Mouse (Mus musculus) CD4-positive, CD25-positive, alpha-beta regulatory T cell, adult 4 months (primary cell): Measurements from ENCODE around the gene Slc6a3. TPM values are rescaled to one million over a fixed set of nuclear protein-coding genes. Genes with fewer than 3 reads are reported as not detected.
A peak's percentile ranks its signal among the peaks of the same experiment; 100 is the strongest.

Source experiments
- ATAC-seq: one replicate; pipeline ENCODE4 v1.8.0; 2017
- polyA plus RNA-seq, 2 experiments: library from polyadenylated mRNA; unstranded; fragments of 100-300 nt; shearing (Covaris generic); gene quantifications; one replicate each; pipeline ENCODE4 v1.2.1; 2017

Gene Slc6a3
- not detected for polyA plus RNA-seq

DNA sequence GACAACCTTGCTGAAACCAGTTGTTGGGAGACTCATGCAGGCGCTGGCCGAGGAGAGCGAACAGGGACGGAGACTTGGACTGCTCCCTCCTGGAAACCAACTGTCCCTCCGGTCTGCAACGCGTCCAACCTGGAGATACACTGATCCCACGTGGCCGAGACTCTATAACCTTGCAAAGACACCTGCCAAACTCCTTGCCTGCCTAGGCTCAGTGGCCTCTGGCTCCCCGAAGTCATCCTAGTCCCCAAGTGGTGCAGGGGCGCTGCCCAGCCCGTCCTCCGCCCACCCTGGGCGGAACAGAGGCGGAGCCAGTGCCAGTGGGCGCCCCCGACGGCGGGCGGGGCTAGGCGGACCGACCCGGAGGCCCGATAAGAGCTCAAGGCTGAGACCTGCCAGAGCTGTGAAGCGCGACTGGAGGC, at the start of gene Slc6a3:
Gene Slc6a3, plus strand, starts transcription at position 345 of the 419 bp plus-strand sequence.
- ATAC-seq, result no peak

DNA sequence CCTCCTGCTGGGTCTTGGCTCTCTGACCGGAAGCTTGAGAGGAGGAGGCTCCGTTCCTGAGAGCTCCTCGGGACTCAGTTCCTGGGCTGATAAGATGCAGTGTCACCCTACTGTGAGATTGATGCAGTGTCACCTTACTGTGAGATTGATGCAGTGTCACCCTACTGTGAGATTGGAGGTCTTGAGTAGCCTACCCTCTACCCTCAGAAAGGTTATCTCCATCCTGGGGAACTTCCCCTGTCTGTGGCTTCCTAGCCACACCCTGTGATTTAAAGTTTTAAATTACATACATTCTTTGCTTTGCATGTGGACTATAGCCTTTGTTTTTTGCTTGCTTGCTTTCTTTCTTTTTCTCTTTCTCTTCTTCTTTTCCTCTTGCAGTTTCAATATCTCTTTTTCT, 48.4 kb upstream of the Slc6a3 start:
- ATAC-seq, result peak; percentile 67

DNA sequence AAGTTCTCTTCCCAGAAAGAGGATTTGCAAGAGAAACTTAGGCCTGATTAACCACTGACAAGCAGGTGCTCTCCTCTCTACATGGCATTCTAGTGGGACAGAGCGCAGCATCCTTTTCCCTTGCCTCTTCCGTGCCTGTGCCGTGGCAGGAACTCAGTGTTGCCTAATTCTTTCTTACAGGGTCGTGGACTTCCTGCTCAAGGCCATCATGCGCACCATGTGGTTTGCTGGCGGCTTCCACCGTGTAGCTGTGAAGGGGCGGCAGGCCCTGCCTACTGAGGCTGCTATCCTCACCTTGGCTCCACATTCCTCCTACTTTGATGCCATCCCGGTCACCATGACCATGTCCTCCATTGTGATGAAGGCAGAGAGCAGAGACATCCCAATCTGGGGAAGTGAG, 47.8 kb upstream of the Slc6a3 start:
- ATAC-seq, result peak; percentile 56

DNA sequence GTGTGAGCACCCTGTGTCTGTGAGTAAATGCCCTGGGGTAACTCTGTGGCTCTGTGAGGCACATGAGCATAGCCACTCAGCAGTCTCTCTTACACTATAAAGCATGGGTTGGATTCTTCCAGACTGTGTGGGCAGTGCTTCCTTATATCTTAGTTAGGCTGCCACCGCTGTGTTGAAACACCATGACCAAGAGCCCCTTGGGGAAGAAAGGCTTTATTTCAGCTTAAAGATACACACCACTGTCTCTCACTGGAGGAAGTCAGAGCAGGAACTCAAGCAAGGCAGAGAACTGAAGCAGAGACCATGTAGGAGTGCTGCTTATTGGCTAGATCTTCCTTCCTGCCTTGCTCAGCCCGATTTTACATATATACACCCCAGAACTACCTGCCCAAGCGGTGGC, 46.6 kb upstream of the Slc6a3 start:
- ATAC-seq, result peak; percentile 31

DNA sequence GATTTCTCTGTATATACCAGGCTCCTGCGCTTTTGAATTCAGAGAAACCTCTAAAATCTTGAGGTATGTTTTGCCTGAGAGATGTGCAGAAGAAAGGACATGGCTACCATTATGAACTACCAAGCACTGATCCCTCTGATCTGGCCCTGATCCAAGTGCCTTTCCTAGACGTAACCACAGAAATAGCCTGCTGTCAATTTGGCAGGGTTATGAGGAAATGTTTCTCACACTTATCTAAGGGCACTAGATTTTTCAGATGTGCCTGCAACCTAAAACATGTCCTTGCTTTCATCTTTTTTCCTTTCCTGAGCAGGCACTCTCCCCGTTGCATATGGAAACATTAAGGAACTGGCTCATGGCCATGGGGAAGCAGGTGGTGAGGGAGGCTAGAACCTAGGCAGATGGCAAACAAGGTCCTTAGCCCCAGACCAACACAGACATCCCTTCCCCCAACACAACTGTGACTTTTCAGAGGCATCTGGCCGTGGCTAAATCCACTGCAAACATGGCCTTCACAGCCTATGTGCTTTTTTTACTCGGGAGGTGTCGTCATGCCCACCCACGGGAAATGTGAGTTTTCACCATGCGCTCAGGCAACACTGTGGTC, 45.9 kb upstream of the Slc6a3 start:
- no peak for ATAC-seq

DNA sequence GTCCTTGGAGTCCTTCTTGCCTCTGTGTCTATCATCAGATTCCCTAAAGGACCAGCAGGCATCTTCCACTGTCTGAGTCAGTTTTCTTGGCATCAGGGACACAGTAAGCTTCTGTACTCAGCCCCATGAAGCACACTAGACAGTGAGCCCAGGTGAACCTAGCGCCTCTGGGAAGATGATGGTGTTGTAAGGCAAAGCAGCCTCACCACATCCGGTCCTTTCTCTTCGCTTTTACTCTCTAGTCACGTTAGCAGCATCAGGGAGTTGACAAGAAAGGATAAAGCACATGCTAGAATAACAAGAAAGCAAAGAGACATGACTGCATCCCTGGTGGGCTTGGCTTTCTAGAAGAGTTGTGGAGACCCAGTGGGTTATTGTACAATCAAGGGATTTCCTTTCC, 43.4 kb upstream of the Slc6a3 start:
- peak; percentile 48 for ATAC-seq

DNA sequence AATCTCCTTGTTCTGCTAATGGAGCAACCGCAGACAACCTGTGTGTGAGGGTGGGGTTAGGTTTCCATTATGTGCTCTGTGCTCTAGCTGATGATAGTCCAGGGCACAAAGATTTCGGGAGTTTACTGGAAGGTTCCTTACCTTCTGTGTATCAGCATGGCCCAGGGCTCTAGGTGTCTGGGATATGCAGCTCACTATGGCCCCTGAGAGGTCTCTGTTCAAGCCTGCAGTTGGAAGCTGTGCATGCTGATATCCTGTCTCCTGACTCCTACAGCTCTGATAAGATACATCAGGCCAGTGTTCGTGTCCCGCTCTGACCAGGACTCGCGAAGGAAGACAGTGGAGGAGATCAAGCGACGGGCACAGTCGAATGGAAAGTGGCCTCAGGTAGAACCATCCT, 42.0 kb upstream of the Slc6a3 start:
- no peak for ATAC-seq

DNA sequence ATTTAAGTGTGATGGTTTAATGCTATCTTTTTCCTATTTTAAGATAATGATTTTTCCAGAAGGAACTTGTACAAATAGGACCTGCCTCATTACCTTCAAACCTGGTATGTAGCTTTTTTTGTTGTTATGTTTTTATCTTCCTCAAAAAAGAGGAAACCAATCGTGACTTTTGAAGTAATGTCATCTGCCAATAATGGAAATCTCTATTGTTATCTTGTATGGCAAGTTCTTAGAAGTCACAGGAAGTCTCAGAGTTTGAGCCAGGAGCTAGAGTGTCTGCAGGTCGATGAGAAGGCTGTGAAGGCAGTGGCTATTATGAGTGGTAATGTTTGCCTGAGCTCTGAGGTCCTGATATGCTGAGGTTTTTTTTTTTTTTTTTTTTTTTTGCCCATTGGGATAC, 40.4 kb upstream of the Slc6a3 start:
- ATAC-seq, result no peak

DNA sequence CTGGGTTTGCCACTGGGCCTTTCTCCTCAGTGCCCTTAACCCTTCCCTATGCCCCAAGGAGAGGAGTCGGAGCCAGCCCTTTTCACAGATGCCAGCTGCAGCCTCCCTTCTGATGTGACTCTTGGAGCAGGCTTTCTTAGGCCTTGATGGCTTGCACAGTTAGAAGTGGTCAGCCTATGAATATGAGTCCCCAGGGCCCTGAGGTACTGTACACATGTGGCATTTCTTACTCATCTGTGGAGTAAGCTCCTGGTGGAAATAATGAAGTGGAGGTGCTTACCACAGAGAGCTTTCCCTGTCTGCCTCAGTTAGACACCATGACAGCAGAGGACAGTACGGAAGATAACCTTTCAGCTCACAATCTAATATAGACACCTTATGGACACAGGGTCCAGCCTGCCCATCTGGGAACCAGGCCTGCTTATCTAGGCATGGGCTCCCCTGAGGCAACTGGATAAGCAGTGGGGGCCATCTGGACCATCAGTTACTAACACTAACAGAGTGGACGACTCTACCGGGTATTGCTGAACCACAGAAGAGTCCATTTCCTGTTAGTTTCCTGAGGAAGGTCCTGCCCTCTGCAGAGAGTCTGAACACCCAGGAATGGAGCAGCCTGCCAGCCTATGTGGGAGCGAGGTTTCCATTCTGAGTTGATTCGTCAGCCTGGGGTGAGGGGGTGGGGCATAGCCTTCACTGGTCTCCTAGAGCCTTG, 36.5 kb upstream of the Slc6a3 start:
- ATAC-seq, result no peak

DNA sequence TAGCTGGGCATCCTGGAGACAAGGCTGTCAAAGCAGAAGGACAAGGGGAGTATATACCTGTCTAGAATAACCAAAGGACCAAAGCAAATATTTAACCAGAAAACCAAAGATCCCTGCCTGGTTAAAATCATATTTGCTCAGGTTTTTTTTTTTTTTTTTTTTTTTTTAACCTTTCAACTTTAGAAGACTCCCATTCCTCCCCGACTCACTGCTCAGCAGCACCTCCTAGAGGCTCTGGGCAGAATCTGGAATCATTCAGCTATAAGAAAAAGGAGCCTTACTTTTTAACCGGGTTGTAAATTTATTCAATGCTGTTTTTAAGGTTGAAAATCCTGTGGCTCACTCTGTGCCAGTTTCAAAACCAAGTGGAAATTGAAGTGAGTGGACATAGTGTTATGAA, 33.8 kb upstream of the Slc6a3 start:
- peak; percentile 59 for ATAC-seq

DNA sequence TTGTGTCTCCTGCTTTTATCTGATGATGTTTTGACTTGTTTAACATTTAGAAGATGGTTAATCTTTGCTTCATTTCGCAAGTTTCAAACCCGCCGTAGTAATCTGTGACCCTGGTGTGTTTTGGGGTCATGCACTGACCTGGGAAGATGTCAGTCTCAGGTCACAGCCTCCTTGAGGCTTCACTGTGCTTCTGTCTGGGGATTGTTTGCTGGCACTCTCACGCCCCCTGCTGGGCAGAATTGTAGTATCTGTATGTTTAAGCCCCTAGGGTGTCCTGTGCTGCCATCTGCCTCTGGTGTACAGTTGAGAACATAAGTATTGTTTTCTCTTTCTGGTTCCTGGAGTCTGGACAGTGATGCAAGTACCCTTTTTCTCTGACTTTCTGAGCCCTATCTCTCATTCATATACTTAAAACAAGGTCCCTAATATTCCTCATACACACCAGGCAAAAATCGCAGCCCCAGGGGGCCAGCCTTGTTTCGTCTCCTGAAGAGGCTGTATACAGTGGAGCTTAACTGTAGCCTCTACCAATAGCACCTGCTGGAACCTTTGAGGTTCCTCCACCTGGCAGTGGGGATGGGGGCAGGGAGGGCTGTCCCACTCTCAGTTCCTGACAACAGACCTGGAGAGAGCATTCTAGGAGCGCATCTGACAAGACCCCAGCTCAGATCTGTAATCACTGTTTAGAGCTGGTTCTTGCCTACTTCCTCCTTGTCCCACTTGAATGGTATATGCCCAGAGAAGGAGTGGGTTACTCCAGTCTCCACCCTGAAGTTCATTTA, 30.7 kb upstream of the Slc6a3 start:
- ATAC-seq, result peak; percentile 83

DNA sequence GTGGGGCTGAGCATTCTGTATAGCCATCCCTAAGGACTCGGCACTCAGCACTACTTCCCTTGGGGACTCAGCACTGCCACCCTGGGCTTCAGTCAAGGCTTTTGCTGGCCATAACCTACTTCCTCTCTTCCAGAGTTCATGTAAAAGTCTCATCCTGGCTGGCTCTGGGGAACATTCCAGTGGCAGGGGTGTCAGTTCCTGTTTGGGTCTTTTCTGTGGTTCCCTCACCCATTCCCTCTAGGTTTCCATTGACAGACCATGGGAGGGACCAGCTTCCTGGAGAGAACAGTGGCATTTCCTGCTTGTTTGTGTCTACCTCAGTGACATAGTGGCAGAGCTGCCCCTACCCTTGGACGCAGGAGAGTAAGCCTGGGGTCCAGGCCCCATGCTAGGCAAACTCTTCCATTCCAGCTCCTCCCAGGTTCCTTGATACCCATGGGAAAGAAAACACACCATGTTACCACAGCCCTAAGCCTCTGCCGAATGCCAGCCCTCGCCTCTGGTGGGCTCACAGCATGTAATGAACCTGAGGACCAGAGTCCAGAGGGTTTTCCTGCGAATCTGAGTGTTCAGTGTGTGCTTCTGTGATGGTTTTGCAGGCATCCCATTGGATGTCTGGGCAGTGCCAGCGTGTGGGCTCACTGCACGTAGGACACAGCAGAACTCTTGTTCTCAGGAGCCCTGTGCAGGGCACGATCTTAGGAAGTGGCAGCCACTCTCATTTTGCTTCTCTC, 27.6 kb upstream of the Slc6a3 start:
- ATAC-seq, result no peak

DNA sequence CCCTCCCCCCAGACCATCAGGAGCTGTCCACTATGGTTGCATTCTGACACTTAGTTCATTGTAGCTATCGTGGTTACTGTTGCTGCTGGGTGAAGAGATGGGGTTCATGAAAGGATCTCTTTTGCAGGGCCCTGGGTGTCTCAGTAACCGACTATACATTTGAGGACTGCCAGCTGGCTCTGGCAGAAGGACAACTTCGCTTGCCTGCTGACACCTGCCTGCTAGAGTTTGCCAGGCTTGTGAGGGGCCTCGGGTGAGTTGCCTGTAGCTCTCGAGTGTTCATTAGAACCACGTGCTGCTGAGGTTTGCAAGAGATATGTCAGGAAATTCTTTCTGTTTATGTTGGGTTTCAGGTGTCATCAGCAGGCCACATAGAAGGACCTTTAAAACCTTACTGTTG, 26.7 kb upstream of the Slc6a3 start:
- no peak for ATAC-seq

DNA sequence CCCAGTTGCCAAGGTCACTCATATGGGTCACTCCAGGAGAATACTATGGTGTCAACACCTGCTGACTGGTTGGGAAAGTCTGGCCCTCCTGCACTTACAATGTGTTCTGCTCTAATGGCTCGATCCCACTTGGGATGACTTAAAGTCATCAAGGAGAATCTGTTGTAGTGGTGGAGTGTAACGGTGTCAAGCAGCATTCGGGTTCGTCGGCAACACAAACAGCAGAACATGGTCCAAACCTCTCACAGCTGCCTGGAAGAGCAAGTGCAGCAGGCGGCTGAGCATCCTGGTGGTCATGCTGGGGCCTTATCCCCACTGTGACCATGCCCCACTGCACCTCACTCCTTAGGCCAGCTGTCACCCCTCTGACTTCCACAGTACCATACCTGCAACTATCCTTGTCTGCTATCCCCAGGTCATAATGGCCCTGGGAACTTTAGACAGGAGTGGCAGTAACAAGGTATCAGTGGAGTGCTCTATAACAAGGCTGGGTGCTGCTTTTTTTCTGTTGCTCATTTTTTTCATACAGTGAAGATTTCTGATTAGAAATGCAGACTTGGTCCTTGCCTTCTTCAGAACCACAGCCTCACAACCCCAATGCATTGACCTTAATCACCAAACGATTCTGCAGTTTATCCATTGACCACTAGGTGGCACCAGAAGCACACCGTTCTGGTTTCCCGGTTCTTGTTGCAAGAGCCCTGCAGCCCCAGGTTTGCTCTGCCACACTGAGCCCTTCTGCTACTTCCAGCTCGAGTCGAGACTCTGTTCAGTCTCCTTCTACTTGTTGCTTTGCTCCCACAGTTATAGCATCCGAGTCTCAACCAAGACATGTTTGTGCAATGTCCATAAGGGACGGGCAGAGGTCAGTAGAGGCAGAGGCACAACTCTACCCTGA, 23.5 kb upstream of the Slc6a3 start:
- peak; percentile 76 for ATAC-seq

DNA sequence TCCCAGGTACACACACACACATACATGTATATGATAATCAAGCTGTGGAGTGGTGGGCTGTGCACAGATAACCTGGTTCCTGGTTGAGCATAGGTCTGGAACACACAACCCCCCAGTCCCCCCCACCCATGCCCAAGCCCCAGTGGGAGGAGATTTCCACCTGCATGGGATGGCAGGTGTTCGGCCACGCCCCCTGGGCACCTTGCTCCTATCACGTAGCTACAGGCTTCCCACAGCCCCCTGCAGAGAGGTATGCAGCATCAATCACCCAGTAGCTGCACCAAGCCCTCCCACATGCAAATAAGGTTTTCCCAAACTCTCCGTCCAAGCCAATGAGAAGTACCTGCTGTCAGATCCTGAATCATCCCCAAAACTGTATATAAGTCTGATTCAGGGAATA, 19.7 kb upstream of the Slc6a3 start:
- ATAC-seq, result no peak

DNA sequence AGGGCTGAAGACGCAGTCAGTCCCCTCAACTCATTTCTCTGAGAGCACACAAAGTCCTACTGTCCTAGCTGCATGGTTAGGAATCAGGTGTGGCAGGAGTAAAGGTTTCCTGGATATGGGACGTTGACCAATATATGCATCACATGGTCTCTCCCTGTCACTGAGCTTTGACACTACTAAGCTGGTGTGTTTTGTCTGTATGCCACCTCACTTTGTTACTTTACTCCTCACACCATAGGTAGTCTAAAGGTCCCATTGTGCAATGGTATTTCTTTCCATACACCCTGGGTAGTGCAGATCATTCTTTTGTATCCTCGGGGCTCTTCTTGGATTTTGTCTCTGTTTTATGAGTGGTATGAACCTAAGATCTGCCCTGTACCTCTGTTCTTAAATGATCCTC, 2.8 kb upstream of the Slc6a3 start:
- no peak for ATAC-seq

DNA sequence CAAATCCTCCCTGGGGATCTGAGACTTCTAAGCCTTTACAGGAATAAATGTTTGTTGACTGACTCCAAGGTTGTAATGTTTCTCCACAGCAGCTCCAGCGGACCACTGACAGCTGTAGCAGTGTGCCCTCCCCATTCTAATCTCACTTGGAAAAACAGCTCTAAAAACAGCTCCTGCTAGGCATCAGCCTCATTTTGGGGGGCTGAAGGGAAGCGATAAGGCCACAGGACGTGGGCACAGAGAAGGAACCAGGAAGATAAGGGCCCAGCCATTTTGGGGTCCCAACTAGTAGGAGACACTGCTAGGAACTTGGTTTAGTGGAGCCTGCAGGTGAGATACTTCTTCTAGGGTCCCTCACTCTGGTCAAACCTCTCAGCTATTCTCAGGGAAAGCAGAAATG, 1.3 kb upstream of the Slc6a3 start:
- ATAC-seq, result no peak

DNA sequence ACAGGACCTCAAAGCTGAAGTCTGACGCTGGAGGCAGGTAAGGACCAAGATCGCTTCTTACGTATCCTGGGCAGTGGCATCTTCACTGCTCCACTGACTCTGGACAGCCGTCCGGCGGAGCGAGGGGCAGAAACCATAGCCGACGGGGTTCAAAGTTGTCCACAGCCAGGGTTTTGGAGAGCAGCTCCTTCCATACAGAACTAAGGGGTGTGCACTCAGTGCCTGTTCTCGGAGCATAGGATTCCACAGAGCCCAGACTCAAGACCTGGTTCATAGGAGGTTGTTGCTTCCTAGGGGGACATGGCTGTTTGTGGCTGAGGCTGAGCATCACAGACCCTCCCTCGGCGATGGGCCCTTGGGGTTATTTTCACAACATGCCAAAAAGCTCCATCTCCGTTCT, 277 bp downstream of the Slc6a3 start:
- ATAC-seq, result no peak

DNA sequence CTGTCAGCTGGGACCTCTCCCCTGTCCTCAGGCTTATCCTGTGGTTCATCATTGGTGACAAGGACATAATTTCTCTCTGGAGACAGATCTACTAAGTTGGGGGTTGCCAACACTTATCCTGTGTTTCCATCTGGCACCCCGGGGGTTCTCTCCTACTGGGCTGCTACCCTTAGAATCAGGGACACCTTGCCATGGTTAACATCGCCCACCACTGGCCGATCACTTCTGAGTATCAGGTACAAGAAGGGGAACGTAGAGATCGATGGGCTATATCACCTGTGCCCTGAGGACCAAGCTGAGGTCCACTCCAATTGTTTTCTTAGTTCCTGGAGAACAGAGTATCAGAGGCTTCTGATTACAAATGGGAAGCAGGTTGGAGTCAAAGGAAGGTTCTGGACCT, 27.7 kb downstream of the Slc6a3 start:
- no peak for ATAC-seq

DNA sequence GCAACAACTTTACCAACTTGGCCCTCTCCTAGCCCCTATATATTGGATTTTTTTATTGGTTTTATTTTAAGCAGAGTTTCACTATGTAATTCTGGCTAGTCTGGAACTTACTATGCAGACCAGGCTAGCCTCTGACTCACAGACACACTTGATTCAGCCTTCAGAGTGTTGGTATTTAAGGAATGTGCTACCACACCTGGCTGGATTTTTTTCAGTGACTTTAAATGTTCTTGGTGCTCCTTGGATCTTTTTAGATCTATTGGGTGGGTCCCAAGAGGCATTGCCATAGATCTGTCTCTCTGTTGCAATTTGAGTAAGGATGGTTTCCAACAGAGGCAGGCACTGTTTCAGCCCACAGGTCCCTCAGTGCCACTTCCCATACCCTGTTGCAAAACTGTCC, 38.5 kb downstream of the Slc6a3 start:
- no peak for ATAC-seq

DNA sequence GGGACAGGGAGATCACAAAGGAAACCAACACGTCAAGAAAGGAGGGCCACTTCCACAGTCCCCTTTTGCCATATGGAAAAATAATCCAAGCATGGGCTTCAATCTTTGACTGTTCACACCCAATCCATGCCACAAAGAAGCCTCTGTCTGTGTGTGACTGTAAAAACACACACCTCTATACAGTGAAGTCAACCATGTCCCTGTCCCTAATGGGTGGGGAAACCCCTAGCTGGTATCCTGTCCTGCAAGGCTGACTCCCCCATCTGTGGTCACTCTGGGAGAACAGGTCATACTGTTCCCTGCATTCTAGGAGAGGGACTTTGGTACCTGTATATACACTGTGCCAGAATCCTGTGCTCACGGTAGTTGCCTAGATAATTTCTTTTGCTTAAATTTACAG, 40.7 kb downstream of the Slc6a3 start:
- ATAC-seq, result no peak

DNA sequence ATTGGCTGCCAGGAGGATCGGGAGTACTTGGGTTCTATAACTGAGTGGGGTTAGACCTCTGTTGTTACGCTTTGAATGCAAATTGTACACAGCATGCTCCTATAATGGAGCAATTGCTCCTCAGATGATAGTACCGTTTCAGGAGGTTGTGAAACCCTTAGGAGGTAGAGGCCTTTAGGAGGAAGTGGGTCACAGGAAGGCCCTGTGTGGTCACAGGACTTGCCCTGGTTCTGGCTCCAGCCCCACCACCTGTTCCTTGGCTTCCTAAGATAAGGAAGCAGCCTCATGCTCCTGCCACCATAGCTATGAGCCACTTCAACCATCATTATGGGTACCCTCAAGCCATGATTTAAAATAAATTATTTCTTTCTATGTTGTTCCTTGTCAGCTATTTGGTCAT, 54.9 kb downstream of the Slc6a3 start:
- no peak for ATAC-seq
